Mouse (Mus musculus) fat pad, adult 2 months (tissue): ENCODE measurements around the gene Pak4.
"Not testable (repeated sequence)": the region's sequence is repeated elsewhere in the genome, so short reads cannot be mapped to it uniquely, and the experiment has no call there.

Experiments used
- DNase-seq: peaks from one replicate; pipeline ENCODE4 v3.0.0-alpha.2; 2011; ENCODE audit warnings: low read depth, low spot score; ENCODE audit errors: extremely low read depth

Pak4 gene

DNA sequence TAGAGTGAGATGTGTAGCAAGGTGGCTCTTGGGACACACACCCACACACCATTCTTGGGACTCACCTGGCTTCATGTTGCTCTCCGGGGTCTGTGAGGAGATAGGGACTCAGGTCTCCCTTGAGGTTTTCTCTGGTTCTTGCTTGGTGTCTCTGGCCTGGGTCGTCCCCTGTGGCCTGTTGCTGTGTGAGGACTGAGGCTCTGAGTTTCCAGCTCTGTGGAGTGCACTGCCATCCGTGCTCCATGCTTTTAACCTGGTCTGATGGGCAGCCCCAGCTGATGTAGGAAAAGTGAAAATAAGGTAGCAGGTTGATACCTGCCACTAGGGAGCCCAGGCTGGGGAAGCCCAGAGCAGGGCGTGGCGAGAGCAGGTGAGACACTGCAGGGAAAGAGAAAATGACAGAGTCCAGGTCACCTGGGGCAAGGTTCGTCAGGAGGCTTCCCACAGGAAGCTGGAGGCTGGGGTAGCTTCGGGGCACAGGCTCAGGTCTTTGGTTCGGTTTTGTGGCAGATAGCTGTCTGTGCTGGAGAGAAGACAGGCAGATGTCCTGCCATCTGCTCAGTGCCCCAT is 87.5 kb downstream of the Pak4 start, which contains the start of gene Ifnl2:
Gene Ifnl2, minus strand, starts transcription at position 51 of the 570 bp plus-strand sequence.
- DNase-seq, result not testable (repeated sequence)

DNA sequence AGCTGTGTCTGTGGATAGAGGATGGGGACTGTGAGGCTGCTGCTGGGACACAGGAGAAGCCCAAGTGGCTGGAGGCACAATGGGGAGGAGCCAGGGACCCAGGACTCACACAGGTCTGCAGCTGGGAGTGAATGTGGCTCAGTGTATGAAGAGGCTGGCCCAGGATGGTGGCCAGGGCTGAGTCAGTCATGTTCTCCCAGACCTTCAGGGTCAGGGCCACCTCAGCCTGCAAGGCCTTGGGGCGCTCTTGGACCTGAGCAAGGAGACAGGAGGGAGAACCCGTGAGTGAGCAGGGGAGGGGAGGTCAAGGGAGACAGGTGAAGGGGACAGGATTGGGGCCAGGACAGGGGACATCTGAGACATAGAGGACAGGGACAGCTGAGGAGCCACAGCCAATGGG is 88.9 kb downstream of the Pak4 start:
- not testable (repeated sequence) for DNase-seq
